Mouse (Mus musculus): ENCODE measurements around the gene Mcts2. TPM values are rescaled to one million over a fixed set of nuclear protein-coding genes. Genes with fewer than 3 reads are reported as not detected.

The Mcts2 gene
- total and polyA plus RNA-seq, 2 experiments: 3.8 to 8.9 TPM

GRCm38 (mm10) chr2:152704811-152705370 lies 18.1 kb downstream of the Mcts2 start:
- Histone ChIP-seq H3K36me3 (ENCODE audit: control insufficient read depth, insufficient read depth, low read length) (peaks cover 14% of the 10 kb centered on the region), H3K79me2 (ENCODE audit: control insufficient read depth, insufficient read depth, low read length) (no peaks in the 10 kb centered on the region), H3K4me1 (ENCODE audit: control insufficient read depth, insufficient read depth, low read length) (peaks cover 5% of the 10 kb centered on the region; the same call in 1 of the 2 replicates), H3K9ac (ENCODE audit: low read depth, low read length) (no peak overlapping the region), H3K27me3 (ENCODE audit: control insufficient read depth, insufficient read depth, low read length) (no peaks in the 10 kb centered on the region), H3K4me3 (ENCODE audit: insufficient read depth, low read depth, low read length) (no peak overlapping the region), H3K27ac (replicated peaks; ENCODE audit: insufficient read depth, low read depth, low read length) (no peak overlapping the region)
- WGBS: 96% methylated on average over 14 of the region's 14 CpGs
- TF ChIP-seq CTCF (IDR thresholded peaks at IDR 0.05; ENCODE audit: low read depth, low read length) (no peak), POLR2A (IDR thresholded peaks at IDR 0.05; ENCODE audit: extremely low read depth, insufficient read depth, low read length) (no peak)
- no peak for DNase-seq (ENCODE audit: extremely low read depth, low read depth, low spot score)

GRCm38 (mm10) chr2:152705993-152706571 lies 19.2 kb downstream of the Mcts2 start:
- WGBS: 91% methylated on average over 22 of the region's 22 CpGs
- H3K4me3 ChIP-seq (ENCODE audit: insufficient read depth, low read depth, low read length): no peak overlapping the region
- H3K27ac ChIP-seq (replicated peaks; ENCODE audit: insufficient read depth, low read depth, low read length): 0 out of 2 replicates have a peak overlapping the region, but pooled peaks have one; percentile 16
- TF ChIP-seq POLR2A (IDR thresholded peaks at IDR 0.05; ENCODE audit: extremely low read depth, insufficient read depth, low read length) (no peak), CTCF (IDR thresholded peaks at IDR 0.05; ENCODE audit: low read depth, low read length) (no peak)
- H3K79me2 ChIP-seq (ENCODE audit: control insufficient read depth, insufficient read depth, low read length): no peaks in the 10 kb centered on the region
- H3K27me3 ChIP-seq (ENCODE audit: control insufficient read depth, insufficient read depth, low read length): no peaks in the 10 kb centered on the region
- no peak for DNase-seq (ENCODE audit: extremely low read depth, low read depth, low spot score)
- peaks cover 5% of the 10 kb centered on the region; the same call in 1 of the 2 replicates for H3K4me1 ChIP-seq (ENCODE audit: control insufficient read depth, insufficient read depth, low read length)
- peaks cover 8% of the 10 kb centered on the region for H3K36me3 ChIP-seq (ENCODE audit: control insufficient read depth, insufficient read depth, low read length)
- no peak overlapping the region for H3K9ac ChIP-seq (ENCODE audit: low read depth, low read length)

- Histone ChIP-seq H3K27me3 (ENCODE audit: control insufficient read depth, insufficient read depth, low read length) (no peaks in the 10 kb centered on the region), H3K79me2 (ENCODE audit: control insufficient read depth, insufficient read depth, low read length) (no peaks in the 10 kb centered on the region), H3K27ac (replicated peaks; ENCODE audit: insufficient read depth, low read depth, low read length) (peak overlapping the region; percentile 45), H3K9ac (ENCODE audit: low read depth, low read length) (peak overlapping the region; percentile 61), H3K4me1 (ENCODE audit: control insufficient read depth, insufficient read depth, low read length) (peaks cover 5% of the 10 kb centered on the region; the same call in 1 of the 2 replicates), H3K4me3 (ENCODE audit: insufficient read depth, low read depth, low read length) (peak overlapping the region; percentile 58), H3K36me3 (ENCODE audit: control insufficient read depth, insufficient read depth, low read length) (peaks cover 8% of the 10 kb centered on the region)
- no peak for TF ChIP-seq CTCF (IDR thresholded peaks at IDR 0.05; ENCODE audit: low read depth, low read length)
- TF ChIP-seq POLR2A (IDR thresholded peaks at IDR 0.05; ENCODE audit: extremely low read depth, insufficient read depth, low read length): no peak
- no peak for DNase-seq (ENCODE audit: extremely low read depth, low read depth, low spot score)
- WGBS: 37% methylated on average over 7 of the region's 7 CpGs
These were observed 20.4 kb downstream of the Mcts2 start for GRCm38 (mm10) chr2:152707186-152707585.

GRCm38 (mm10) chr2:152707627-152708026 lies 20.8 kb downstream of the Mcts2 start:
- Histone ChIP-seq H3K79me2 (ENCODE audit: control insufficient read depth, insufficient read depth, low read length) (no peaks in the 10 kb centered on the region), H3K4me3 (ENCODE audit: insufficient read depth, low read depth, low read length) (peak overlapping the region; percentile 58), H3K27ac (replicated peaks; ENCODE audit: insufficient read depth, low read depth, low read length) (peak overlapping the region; percentile 54), H3K36me3 (ENCODE audit: control insufficient read depth, insufficient read depth, low read length) (peaks cover 6% of the 10 kb centered on the region; the same call in 1 of the 2 replicates), H3K27me3 (ENCODE audit: control insufficient read depth, insufficient read depth, low read length) (no peaks in the 10 kb centered on the region), H3K4me1 (ENCODE audit: control insufficient read depth, insufficient read depth, low read length) (peaks cover 5% of the 10 kb centered on the region; the same call in 1 of the 2 replicates), H3K9ac (ENCODE audit: low read depth, low read length) (peak overlapping the region; percentile 61)
- 31% methylated on average over 31 of the region's 31 CpGs for WGBS
- TF ChIP-seq POLR2A (IDR thresholded peaks at IDR 0.05; ENCODE audit: extremely low read depth, insufficient read depth, low read length): 0 out of 2 replicates have a peak, but pooled peaks have one; percentile 17
- TF ChIP-seq CTCF (IDR thresholded peaks at IDR 0.05; ENCODE audit: low read depth, low read length): no peak
- DNase-seq (ENCODE audit: extremely low read depth, low read depth, low spot score): peak; percentile 52

- peaks cover 5% of the 10 kb centered on the region; the same call in 1 of the 2 replicates for H3K4me1 ChIP-seq (ENCODE audit: control insufficient read depth, insufficient read depth, low read length)
- no peak for DNase-seq (ENCODE audit: extremely low read depth, low read depth, low spot score)
- H3K27me3 ChIP-seq (ENCODE audit: control insufficient read depth, insufficient read depth, low read length): no peaks in the 10 kb centered on the region
- H3K36me3 ChIP-seq (ENCODE audit: control insufficient read depth, insufficient read depth, low read length): peaks cover 6% of the 10 kb centered on the region; the same call in 1 of the 2 replicates
- WGBS: 82% methylated on average over 5 of the region's 5 CpGs
- H3K79me2 ChIP-seq (ENCODE audit: control insufficient read depth, insufficient read depth, low read length): no peaks in the 10 kb centered on the region
- H3K9ac ChIP-seq (ENCODE audit: low read depth, low read length): no peak overlapping the region
- 0 out of 2 replicates have a peak overlapping the region, but pooled peaks have one; percentile 18 for H3K27ac ChIP-seq (replicated peaks; ENCODE audit: insufficient read depth, low read depth, low read length)
- no peak for TF ChIP-seq CTCF (IDR thresholded peaks at IDR 0.05; ENCODE audit: low read depth, low read length)
- TF ChIP-seq POLR2A (IDR thresholded peaks at IDR 0.05; ENCODE audit: extremely low read depth, insufficient read depth, low read length): no peak
- no peak overlapping the region for H3K4me3 ChIP-seq (ENCODE audit: insufficient read depth, low read depth, low read length)
These were observed 22.2 kb downstream of the Mcts2 start for GRCm38 (mm10) chr2:152709066-152709465.
